Mouse (Mus musculus) heart, embryonic 12.5 days (tissue): Measurements from ENCODE around the gene Gdpd5. TPM values are rescaled to one million over a fixed set of nuclear protein-coding genes. Genes with fewer than 3 reads are reported as not detected.

Experiments
- ATAC-seq: fragments of 200-750 bp; cut with Nextera tagmentation; 2 replicates; pipeline ENCODE4 v1.8.0; 2017; ENCODE audit warnings: moderate TSS enrichment, moderate library complexity; ENCODE audit not compliant: insufficient number of reproducible peaks, low FRiP score
- H3K27ac ChIP-seq: fragments of 300-500 bp; sonication (generic); 2 replicates; pipeline ENCODE4 v1.5.1; 2016; ENCODE audit warnings: mild to moderate bottlenecking, moderate library complexity; ENCODE audit not compliant: poor library complexity, severe bottlenecking
- H3K27me3 ChIP-seq: fragments of 300-500 bp; sonication (generic); replicated peaks from 2 replicates; pipeline ENCODE4 v1.6.1; 2016; ENCODE audit warnings: mild to moderate bottlenecking, moderate library complexity
- H3K36me3 ChIP-seq: fragments of 300-500 bp; sonication (generic); 2 replicates; pipeline ENCODE4 v1.6.1; 2016; ENCODE audit warnings: mild to moderate bottlenecking, moderate library complexity
- H3K4me1 ChIP-seq: fragments of 300-500 bp; sonication (generic); replicated peaks from 2 replicates; pipeline ENCODE4 v1.6.1; 2016; ENCODE audit warnings: mild to moderate bottlenecking
- H3K4me2 ChIP-seq: fragments of 300-500 bp; sonication (generic); 2 replicates; pipeline ENCODE4 v1.6.1; 2016; ENCODE audit warnings: mild to moderate bottlenecking, moderate library complexity
- H3K4me3 ChIP-seq: fragments of 300-500 bp; sonication (generic); 2 replicates; pipeline ENCODE4 v1.5.1; 2016; ENCODE audit warnings: mild to moderate bottlenecking
- H3K9ac ChIP-seq: fragments of 300-500 bp; sonication (generic); 2 replicates; pipeline ENCODE4 v1.6.1; 2016; ENCODE audit warnings: mild to moderate bottlenecking, moderate library complexity
- H3K9me3 ChIP-seq: fragments of 300-500 bp; sonication (generic); replicated peaks from 2 replicates; pipeline ENCODE4 v1.6.1; 2016; ENCODE audit warnings: mild to moderate bottlenecking, moderate library complexity
- WGBS: fragments of 180-500 bp; shearing (Covaris S2); methylation state at CpG from one replicate; pipeline ENCODE4 v1.1.7; 2016; 5-methylcytosine and 5-hydroxymethylcytosine counted together
- polyA plus RNA-seq: library from polyadenylated mRNA; unstranded; fragments of >200 nt; fragmentation: Nextera tagmentation; extraction: Ambion mirVana; gene quantifications from 2 replicates; pipeline ENCODE4 v1.2.1, GENCODE M21; 2016

The Gdpd5 gene
- polyA plus RNA-seq, 1 experiment from 2014 or later = 28.8 TPM

DNA sequence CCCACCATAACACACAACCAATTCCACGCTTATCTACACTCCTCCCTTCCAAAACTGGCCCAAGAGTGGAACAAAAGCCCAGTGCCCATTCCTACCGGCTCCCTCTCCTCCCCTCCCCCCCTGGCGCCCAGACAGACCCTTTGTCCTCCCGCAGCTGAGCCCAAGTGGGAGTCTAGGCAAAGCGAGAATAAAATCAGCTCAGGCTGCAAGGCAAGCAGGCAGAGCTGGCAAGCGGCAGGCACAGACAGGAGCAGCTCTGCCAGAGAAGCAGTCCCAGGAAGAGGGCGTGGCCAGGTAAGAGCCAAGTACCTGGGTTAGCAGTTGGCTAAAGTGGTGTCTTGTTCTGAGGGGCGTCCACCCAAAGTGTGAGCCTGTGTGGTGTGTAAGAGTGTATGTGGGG is 84.6 kb downstream of the Gdpd5 start, which contains the start of gene Klhl35:
TSS of gene Klhl35 (plus strand) at position 194 of the 400 bp plus-strand sequence.
- no peaks in the 10 kb centered on the region for H3K27me3 ChIP-seq
- H3K4me1 ChIP-seq = peaks cover 39% of the 10 kb centered on the region
- H3K36me3 ChIP-seq = peaks cover 15% of the 10 kb centered on the region
- peak within 1 kb of the TSS; percentile 58 for H3K9ac ChIP-seq
- H3K27ac ChIP-seq = no peak within 1 kb of the TSS
- no peak within 1 kb of the TSS for H3K4me3 ChIP-seq
- H3K9me3 ChIP-seq = no peaks in the 10 kb centered on the region
- ATAC-seq = no peak
- H3K4me2 ChIP-seq = peak within 1 kb of the TSS; percentile 36
- WGBS = 19% methylated on average over 8 of the region's 8 CpGs

DNA sequence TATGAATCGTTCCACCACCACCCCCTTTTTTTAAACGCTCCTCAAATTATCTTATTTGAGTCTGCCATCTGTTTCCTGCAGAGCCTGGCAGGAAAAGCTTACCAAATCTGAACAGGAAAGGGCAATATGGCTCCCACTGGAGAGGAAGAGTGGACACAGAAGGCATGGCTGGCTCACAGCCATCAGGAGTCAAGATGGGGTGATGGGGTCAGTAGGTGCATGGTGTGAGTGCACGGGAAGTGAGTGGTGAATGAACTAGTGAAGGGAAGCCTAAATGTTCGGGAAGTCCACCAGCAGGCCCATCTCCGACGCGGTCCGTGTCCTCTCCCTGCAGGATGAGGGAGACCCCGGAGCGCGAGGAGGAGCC is 86.7 kb downstream of the Gdpd5 start:
- ATAC-seq = peak; percentile 44; the same call in 1 of the 2 replicates
- no peaks in the 10 kb centered on the region for H3K27me3 ChIP-seq
- peak overlapping the region; percentile 54 for H3K4me3 ChIP-seq
- peaks cover 18% of the 10 kb centered on the region for H3K36me3 ChIP-seq
- peak overlapping the region; percentile 79 for H3K4me2 ChIP-seq
- 11% methylated on average over 11 of the region's 11 CpGs for WGBS
- peak overlapping the region; percentile 75 for H3K9ac ChIP-seq
- H3K27ac ChIP-seq = peak overlapping the region; percentile 88
- peaks cover 39% of the 10 kb centered on the region for H3K4me1 ChIP-seq
- no peaks in the 10 kb centered on the region for H3K9me3 ChIP-seq

DNA sequence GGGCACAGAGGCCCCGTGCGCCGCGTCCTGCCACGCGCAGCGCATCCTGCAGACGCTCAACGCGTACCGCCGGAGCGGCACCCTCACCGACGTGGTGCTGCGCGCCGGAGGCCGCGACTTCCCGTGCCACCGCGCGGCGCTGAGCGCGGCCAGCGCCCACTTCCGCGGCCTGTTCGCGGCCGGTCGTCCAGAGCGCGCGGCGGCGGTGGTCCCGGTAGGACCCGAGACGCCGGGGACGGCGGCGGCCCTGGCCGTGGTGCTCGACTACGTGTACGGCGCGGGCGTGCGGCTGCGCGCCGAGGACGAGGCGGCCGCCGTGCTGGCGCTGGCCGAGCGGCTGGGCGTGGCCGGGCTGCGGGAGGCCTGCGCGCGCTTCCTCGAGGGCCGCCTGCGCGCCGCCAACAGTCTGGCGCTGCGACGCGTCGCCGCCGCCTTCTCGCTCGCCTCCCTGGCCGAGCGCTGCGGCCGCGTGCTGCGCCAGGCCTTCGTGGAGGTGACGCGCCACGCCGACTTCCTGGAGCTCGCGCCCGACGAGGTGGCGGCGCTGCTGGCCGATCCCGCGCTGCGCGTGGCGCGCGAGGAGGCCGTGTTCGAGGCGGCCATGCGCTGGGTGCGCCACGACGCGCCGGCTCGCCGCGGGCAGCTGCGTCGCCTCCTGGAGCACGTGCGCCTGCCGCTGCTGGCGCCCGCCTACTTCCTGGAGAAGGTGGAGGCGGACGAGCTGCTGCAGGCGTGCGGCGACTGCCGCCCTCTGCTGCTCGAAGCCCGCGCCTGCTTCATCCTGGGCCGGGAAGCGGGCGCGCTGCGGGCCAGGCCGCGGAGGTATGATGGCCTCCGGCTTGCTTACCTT is 87.3 kb downstream of the Gdpd5 start:
- Histone ChIP-seq H3K27ac (peak overlapping the region; percentile 88), H3K27me3 (no peaks in the 10 kb centered on the region), H3K9ac (peak overlapping the region; percentile 75), H3K9me3 (no peaks in the 10 kb centered on the region), H3K36me3 (peaks cover 23% of the 10 kb centered on the region), H3K4me1 (peaks cover 39% of the 10 kb centered on the region), H3K4me3 (peak overlapping the region; percentile 54), H3K4me2 (peak overlapping the region; percentile 79)
- ATAC-seq = peak; percentile 77
- 3% methylated on average over 142 of the region's 145 CpGs for WGBS

DNA sequence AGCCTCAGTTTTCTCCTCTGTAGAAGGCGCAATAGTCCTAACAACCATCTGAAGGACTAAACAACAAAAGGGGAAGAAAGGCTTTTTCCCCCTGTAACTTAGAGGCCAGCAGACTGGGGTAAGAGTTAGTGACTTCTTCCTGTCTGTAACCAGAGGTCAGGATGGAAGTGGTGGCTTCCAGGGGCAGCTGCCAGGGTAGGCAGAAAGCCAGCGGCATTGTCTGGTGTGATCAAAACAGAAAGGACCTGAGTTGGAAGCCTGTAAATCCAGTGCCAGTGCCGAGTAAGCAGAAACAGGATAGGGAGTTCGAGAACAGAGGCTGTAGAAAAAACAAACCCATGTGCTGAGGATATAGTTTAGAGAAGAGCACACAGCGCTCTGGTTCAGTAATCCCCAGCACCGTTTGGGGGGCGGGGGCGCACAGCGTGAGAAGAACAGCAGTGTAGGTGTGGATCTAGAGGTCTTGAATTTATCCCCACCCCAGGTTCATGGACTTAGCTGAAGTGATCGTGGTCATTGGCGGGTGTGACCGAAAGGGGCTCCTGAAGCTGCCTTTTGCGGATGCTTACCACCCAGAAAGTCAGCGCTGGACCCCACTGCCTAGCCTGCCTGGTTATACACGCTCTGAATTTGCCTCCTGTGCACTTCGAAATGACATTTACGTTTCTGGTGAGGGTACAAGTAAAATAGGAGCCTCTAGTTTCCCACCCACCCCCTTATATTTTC is 88.6 kb downstream of the Gdpd5 start:
- Histone ChIP-seq H3K27me3 (no peaks in the 10 kb centered on the region), H3K4me2 (no peak overlapping the region), H3K27ac (no peak overlapping the region), H3K4me3 (no peak overlapping the region), H3K4me1 (peaks cover 49% of the 10 kb centered on the region), H3K36me3 (peaks cover 34% of the 10 kb centered on the region), H3K9ac (no peak overlapping the region), H3K9me3 (no peaks in the 10 kb centered on the region)
- 83% methylated on average over 17 of the region's 17 CpGs for WGBS
- no peak for ATAC-seq

DNA sequence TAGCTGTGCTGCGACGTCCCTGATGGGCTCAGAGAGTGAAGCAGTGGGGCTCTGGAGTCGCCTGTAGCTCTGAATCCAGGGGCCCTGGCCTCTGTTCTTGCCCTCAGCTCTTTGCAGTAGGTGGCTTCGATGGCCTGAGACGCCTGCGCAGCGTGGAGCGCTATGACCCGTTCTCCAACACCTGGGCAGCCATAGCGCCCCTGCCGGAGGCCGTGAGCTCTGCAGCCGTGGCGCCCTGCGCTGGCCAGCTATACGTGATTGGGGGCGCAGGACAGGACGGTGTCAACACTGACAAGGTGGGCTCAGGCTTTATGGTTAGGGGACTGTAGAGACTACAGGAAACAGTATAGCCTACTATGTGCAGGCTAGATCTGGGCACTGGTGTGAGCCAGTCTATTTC is 90.4 kb downstream of the Gdpd5 start:
- ATAC-seq = no peak
- peaks cover 40% of the 10 kb centered on the region for H3K4me1 ChIP-seq
- H3K27ac ChIP-seq = no peak overlapping the region
- 47% methylated on average over 18 of the region's 18 CpGs for WGBS
- no peak overlapping the region for H3K9ac ChIP-seq
- H3K36me3 ChIP-seq = peaks cover 38% of the 10 kb centered on the region
- no peaks in the 10 kb centered on the region for H3K9me3 ChIP-seq
- no peak overlapping the region for H3K4me3 ChIP-seq
- H3K4me2 ChIP-seq = no peak overlapping the region
- no peaks in the 10 kb centered on the region for H3K27me3 ChIP-seq

DNA sequence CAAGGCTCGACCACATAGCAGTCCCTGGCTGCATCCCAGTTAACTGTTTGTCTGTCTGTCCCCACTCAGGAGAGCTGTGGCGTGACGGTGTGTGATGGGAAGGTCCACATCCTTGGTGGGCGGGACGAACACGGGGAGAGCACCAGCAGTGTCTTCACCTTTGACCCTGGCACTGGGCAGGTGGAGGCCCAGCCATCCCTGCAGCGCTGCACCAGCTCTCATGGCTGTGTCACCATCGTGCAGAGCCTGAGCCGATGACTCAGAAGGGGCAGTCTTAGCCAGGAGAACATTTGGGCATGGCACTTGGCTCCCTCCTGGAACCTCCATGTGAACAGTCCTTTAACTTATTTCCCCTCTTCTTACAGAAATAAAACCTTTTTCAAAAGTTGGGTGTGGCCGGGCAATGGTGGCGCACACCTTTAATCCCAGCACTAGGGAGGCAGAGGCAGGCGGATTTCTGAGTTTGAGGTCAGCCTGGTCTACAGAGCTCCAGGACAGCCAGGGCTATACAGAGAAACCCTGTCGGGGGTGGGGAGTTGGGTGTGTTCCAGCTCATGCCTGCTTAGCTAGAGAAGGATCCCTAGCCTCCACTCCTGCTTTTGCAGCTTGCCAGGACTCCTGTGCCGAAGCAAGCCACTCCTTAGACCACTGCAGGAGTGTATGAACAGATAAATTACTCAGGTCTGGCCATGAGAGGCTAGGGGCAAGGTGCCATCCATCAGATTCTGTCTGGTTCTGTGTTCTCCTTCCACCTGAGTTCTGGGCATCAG is 92.6 kb downstream of the Gdpd5 start:
- no peak overlapping the region for H3K4me3 ChIP-seq
- H3K4me2 ChIP-seq = no peak overlapping the region
- WGBS = 80% methylated on average over 14 of the region's 14 CpGs
- H3K4me1 ChIP-seq = peaks cover 21% of the 10 kb centered on the region
- H3K36me3 ChIP-seq = peaks cover 60% of the 10 kb centered on the region
- H3K9ac ChIP-seq = no peak overlapping the region
- 0 out of 2 replicates have a peak, but pooled peaks have one; percentile 23 for ATAC-seq
- H3K9me3 ChIP-seq = no peaks in the 10 kb centered on the region
- H3K27ac ChIP-seq = no peak overlapping the region; the same call in 1 of the 2 replicates
- no peaks in the 10 kb centered on the region for H3K27me3 ChIP-seq

DNA sequence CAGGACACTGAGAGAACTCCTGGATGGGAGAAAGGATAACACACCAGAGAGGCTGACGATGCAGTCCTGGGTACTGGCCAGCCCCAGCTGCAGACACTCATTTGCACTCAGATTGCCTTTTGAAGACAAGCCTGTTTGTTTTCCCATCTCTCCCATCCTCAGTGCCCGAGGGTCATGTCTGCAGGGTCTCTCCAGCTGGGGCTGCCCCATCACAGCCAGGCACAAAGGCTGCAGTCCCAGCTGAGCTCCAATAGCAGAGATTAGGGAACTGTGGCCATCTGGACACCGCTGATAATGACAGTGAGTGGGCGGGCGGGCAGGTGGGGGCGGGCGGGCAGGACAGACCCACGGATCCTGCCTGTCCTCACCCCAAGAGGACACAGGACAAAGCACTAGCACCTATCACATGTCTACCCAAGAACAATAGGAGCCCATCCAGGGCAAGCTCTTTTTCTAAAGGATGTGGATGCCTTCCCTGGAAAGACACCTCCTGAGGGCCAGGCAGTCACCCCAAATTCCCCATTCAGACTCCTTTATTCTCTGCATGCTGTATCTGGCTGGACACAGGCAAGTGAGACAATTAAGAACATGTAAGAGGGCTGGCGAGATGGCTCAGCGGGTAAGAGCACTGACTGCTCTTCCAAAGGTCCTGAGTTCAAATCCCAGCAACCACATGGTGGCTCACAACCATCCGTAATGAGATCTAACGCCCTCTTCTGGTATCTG is 93.8 kb downstream of the Gdpd5 start:
- Histone ChIP-seq H3K4me1 (peaks cover 25% of the 10 kb centered on the region), H3K27me3 (no peaks in the 10 kb centered on the region), H3K9me3 (no peaks in the 10 kb centered on the region), H3K9ac (peak overlapping the region; percentile 45; the same call in 1 of the 2 replicates), H3K4me3 (no peak overlapping the region), H3K4me2 (no peak overlapping the region), H3K36me3 (peaks cover 71% of the 10 kb centered on the region), H3K27ac (peak overlapping the region; percentile 60)
- WGBS = 39% methylated on average over 12 of the region's 12 CpGs
- peak; percentile 87 for ATAC-seq

DNA sequence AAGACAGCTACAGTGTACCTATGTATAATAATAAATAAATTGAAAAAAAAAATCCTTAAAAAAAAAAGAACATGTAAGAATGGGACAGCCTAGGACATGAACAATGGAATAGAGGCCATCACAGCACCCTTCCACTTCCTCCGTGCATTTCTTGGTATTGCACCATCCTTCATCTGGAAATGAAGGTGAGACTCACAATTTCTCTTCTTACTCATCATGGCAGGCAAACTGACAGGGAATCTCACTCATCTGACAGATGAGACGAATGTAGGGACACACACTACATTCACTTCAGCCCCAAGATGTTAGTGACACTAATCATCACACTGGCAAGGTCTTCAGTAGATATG is 94.3 kb downstream of the Gdpd5 start:
- no peak overlapping the region for H3K9ac ChIP-seq
- no peak overlapping the region for H3K4me3 ChIP-seq
- no peak overlapping the region for H3K4me2 ChIP-seq
- H3K27ac ChIP-seq = peak overlapping the region; percentile 60; the same call in 1 of the 2 replicates
- H3K36me3 ChIP-seq = peaks cover 77% of the 10 kb centered on the region
- H3K9me3 ChIP-seq = no peaks in the 10 kb centered on the region
- H3K27me3 ChIP-seq = no peaks in the 10 kb centered on the region
- ATAC-seq = no peak
- WGBS = 78% methylated on average over 2 of the region's 2 CpGs
- peaks cover 31% of the 10 kb centered on the region for H3K4me1 ChIP-seq

DNA sequence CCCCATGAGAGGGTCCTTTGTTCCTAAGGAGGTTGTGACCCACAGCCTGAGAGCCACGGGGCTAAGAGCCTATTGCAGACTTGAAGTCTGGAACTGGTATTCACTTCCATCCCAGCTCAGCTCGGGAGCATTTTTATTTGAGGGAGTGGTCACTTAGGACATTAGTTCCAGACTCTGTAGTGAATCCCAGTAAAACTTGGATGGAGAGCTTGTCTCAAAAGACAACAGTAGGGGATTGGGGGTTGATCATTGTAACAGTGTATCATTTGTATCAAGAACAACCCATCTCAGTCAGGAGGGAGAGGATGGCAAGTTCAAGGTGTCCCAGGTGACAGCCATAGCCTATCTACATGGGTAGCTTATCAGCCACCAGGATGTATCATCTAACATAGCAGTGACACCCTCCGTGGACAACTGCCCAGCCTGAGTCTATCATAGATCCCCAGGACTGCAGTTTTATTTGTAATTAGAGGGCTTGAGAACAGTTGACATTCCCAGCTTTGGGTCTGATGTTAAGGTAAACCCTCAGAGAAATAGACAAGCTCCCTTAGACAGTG is 95.4 kb downstream of the Gdpd5 start:
- no peaks in the 10 kb centered on the region for H3K9me3 ChIP-seq
- no peak for ATAC-seq
- H3K4me2 ChIP-seq = no peak overlapping the region
- 35% methylated on average over 3 of the region's 3 CpGs for WGBS
- no peak overlapping the region for H3K4me3 ChIP-seq
- H3K27ac ChIP-seq = no peak overlapping the region
- H3K9ac ChIP-seq = no peak overlapping the region
- no peaks in the 10 kb centered on the region for H3K27me3 ChIP-seq
- peaks cover 42% of the 10 kb centered on the region for H3K4me1 ChIP-seq
- peaks cover 85% of the 10 kb centered on the region for H3K36me3 ChIP-seq

DNA sequence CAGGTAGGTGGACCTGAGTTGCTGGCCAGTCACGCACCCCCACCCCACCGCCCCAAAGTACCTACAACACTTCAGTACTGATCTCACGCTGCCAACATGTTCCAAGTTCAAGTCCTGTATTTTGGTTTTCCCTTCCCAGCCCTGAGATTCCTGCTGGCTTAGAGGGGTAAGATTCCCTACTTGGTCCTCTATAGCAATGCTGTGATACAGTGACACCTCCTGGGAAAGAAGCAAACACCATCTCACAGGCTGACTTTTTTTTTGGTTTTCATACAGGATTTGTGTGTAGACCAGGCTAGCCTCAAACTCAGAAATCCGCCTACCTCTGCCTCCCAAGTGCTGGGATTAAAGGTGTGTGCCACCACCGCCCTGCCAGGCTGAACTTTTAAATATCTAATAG is 96.0 kb downstream of the Gdpd5 start:
- H3K9me3 ChIP-seq = no peaks in the 10 kb centered on the region
- WGBS = 90% methylated on average over 5 of the region's 5 CpGs
- H3K4me3 ChIP-seq = no peak overlapping the region
- H3K36me3 ChIP-seq = peaks cover 85% of the 10 kb centered on the region
- H3K27me3 ChIP-seq = no peaks in the 10 kb centered on the region
- H3K27ac ChIP-seq = no peak overlapping the region
- H3K4me1 ChIP-seq = peaks cover 47% of the 10 kb centered on the region
- H3K9ac ChIP-seq = no peak overlapping the region
- no peak overlapping the region for H3K4me2 ChIP-seq
- ATAC-seq = no peak
